Mouse (Mus musculus): ENCODE results near the gene Aacs. TPM values are rescaled to one million over a fixed set of nuclear protein-coding genes. Genes with fewer than 3 reads are reported as not detected.

Aacs gene
- total RNA-seq, 2 experiments from 2014 or later: 1.2 to 13.4 TPM

DNA sequence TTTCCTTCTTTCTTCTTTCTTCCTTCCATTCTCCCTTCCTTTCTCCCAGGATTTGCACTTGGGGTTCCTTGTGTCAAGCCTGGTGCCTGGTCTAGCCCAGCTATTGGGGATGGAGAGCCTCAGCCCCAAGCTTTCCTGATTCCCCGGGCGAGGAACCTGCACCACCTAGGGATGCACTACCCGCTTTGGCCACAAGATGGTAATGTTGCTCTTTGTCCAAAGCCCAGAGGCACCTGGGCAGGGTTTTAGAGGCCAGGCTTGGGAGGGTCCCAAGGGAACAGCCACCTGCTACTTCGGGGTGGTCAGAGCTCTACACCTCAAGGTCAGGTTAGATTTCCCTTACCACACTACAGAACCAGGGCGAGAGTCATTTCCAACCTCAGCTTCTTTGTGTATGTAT is 53.5 kb downstream of the Aacs start:
- ATAC-seq (replicated peaks; ENCODE audit: low FRiP score, poor library complexity, severe bottlenecking): no peak

DNA sequence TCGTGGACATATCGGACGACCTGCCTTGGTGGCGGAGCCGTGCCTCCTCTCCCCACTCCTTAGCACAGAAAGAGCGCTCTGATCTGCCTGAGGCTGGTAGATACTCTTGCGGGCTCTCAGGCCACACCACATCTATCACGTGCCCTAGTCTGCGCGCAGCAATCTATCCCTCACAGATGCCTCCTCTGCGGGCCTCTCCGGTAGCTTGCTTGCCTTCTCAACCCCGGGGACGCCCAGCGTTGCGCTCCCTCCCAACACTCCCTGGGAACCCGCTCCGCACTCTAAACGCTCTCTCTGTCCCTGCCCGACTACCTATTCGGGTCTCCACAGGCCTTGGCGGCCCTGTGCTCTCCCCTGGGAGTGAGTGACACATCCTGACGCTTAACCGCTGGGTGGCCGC is 56.0 kb downstream of the Aacs start, which contains the start of gene Tmem132b:
Tmem132b (plus strand) TSS at position 141 of the 400 bp plus-strand sequence.
- ATAC-seq (replicated peaks; ENCODE audit: low FRiP score, poor library complexity, severe bottlenecking): no peak

DNA sequence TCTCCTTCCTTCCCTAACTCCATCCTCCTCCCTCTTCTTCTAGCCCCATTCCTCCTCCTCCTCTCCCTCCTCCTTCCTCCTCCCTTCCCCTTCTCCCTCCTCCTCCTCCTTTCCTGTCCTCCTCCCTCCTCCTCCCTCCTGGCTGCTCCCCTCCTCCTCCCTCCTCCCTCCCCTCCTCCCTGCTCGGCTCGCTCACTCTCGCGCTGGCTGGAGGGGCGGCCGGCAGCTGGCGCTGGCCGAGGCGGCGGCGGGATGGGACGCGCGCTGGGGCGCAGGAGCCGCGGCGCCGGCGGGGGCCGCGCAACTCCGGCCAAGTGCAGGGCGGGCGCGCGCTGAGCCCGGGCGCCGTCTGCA is 56.6 kb downstream of the Aacs start:
- ATAC-seq (replicated peaks; ENCODE audit: low FRiP score, poor library complexity, severe bottlenecking): no peak

DNA sequence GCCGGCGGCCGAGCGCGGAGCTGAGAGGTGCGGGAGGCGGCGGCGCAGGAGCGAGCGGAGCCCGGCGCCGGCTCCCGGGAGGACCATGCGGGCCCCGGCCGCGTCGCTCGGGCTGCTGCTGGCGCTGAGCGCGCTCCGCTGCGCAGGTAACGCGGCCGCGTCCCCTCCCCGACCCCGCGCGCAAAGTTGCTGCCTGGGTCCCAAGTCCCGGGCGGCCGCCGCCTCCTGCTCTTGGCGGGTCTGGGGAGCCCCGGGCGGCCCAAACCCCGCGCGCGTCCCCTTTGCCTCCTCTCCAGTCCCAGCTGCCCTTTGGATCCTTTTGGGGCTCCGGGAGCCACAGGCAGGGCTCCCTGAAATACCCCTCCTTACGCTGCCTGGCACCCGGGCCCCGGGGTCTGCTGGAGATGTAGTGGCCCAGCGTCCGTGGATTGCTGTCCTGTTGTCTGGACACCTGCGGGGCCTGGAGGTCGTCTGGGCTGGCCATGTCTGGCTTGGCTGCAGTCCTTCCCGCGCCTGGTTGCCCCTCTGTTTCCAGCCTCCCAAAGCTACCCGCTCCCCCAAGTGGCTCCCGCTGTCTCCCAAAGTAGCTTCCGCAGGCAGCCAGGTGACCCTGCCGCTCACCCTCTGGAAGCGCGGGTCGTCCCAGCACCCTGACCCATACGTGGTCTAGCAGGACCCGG is 57.1 kb downstream of the Aacs start:
- no peak for ATAC-seq (replicated peaks; ENCODE audit: low FRiP score, poor library complexity, severe bottlenecking)

DNA sequence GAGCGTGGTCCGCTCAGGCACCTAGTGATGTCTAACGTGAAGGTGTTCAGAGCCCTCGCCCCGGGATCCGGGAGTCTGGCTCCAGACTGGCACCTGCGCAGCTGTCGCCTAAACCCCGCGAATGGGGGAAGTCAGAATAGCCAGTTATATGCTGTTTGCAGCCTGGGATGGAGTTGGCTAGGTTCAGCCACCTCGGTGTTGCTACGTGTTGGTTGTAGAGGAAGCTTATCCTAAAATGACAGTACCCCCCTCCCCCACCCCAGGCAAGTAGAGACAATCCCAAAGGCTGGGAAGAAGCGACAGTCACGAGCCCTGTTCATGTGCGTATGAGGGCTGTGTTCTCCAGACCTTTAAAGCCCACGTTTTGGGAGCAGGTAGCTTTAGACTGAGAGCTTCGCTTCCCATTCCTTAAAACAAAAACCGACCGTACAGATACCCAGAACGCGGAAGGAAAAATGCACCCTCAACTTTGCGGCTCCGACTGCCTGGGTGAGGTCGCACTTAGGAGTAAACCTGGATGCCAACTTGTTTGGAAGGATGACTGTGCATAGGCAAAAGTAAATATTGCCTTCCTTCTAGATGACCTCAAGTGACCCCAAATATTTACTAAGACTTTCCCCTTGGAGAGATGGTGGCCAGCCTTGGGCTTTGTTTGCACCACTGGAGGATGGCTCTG is 57.7 kb downstream of the Aacs start:
- no peak for ATAC-seq (replicated peaks; ENCODE audit: low FRiP score, poor library complexity, severe bottlenecking)

DNA sequence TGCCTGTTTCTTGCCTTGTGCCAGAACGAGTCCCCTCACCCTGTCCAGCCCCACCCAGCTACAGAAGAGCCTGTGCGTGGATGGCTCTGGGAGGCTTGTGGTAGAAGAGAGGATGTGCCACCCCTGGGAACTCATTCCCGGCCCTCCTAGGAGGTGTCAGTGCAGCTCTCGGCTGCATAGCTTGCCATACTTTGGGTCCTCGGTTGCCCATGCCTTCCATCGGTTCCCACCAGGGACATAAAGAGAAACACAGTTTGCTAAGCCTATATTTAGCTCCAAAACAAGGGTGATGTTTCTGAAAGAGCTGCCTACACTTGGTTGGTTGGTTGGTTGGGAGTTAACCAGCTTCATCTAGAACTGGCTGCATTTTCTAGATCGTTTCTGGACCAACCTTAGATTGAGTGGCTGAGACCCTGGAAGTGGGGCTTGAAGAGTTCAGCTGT is 58.6 kb downstream of the Aacs start:
- ATAC-seq (replicated peaks; ENCODE audit: low FRiP score, poor library complexity, severe bottlenecking): no peak

DNA sequence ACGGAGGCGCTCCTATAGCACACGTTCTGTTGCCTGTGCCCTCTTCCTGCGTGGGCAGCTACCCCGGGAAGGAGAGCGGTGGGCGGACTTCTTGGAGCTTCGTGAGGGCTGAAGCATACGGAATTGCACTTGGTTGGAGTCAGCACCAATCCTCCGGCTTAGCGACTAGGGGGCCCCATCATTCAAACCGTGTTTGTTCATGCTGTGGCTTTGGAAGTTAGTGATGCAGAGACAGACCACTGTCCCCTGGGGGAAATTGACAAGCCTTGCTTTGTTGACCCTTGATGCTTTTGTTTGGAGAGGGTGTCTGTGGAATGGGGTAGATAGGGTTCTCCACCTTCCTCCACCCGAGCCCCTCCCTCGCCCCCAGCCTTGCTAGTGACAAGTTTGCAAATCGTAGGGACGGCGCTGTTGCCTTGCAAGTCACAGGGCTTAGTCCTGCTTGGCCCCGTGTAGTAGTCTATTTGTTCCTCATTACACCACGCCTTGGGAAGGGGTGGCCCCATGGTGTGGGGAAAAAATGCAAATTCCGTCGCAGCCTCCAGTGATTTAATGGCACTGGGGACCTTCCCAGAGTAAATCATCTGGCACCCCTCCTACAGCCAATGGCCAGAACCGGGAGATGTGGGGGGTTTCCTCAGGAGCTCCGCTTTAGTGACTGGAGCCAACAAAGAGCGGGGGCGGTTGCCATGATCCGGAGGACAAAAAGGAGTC is 59.2 kb downstream of the Aacs start:
- no peak for ATAC-seq (replicated peaks; ENCODE audit: low FRiP score, poor library complexity, severe bottlenecking)

DNA sequence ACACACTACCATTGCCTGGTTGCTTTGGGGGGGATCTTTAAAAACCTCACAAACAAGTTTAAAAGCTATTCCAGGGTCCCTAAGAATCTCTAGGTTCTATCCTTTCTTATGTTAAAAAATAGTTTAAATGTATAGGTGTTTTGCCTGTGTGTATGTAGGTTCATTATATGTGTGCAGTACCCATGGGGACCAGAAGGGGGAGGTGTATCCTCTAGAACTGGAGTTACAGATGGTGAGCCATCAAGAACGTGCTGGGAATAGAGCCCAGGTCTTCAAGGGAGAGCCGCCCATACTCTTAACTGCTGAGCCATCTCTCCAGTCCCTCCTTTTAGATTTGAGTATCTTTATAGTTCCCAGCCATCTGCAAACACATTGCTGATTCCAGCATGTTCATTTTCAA is 69.5 kb downstream of the Aacs start:
- no peak for ATAC-seq (replicated peaks; ENCODE audit: low FRiP score, poor library complexity, severe bottlenecking)

DNA sequence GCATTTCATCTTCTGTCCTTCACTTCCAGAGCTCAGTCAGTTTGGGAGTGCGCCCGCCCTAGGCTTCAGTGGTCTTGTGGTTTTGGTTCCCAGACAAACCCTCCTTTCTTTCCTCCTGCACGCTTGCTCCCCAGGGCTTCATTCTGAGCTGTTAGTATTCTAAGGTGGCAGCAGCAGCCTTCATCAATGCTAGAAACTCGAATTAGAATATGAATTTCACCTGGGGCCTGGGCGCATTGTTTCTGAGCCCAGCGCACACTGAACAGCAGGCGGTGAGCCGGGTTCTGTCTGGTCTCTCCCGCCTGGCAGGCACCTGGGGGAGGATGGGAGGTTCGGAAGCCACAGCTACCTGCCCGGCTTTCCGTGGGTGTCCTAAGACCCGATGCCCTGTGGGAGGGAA is 70.7 kb downstream of the Aacs start:
- no peak for ATAC-seq (replicated peaks; ENCODE audit: low FRiP score, poor library complexity, severe bottlenecking)

DNA sequence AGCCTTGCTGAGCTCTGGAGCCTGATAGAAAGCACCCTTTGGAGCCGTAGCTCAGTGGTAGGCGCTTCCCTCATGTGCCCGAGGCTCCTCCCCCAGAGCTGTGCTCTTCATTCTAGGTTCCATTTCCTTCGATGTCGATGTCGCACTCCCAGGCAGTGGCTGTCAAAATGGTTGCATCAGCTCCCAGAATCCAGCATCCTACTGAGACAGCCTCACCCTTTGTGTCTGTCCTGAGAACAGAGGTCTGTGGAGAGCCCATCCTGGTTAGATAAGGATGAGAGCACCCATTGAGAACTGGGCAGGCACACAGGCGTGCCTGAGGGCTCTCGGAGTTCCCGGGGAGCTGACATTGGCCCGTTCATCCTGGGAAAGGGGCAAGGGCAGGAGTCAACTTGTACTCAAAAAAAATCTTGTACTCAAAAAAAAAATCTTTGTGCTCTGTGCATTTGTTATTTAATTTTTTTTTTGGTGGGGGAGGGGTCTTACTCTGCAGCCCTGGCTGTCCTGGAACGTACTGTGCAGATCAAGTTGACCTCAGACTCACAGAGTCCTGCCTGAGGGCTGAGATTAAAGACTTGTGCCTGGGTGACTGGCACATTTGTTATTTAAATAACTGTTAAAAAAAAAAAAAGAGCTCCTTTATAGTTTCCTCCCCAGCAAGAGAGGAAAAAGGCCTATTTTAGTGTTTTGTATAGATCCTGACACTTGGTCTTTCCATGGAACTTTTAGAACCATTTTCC is 74.3 kb downstream of the Aacs start:
- no peak; the same call in 1 of the 2 replicates for ATAC-seq (replicated peaks; ENCODE audit: low FRiP score, poor library complexity, severe bottlenecking)

DNA sequence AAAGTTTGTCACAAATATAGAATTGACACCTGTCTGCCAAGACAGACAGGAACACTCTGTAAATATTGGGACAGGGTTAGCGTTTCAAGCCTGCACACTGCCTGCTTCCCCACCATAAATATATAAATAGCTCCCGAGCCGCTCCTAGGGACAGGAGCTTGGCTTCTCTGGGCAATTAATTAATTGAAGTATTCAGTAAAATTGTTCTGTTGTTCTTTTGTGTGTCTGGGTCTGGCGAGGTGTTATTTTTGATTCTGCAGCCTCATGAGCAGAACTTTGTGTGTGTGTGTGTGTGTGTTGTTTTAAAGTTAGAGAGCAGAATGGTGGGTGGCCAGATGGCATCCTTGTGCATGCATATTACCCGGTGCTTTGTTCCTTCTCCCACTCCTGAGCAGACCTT is 80.1 kb downstream of the Aacs start:
- no peak for ATAC-seq (replicated peaks; ENCODE audit: low FRiP score, poor library complexity, severe bottlenecking)

DNA sequence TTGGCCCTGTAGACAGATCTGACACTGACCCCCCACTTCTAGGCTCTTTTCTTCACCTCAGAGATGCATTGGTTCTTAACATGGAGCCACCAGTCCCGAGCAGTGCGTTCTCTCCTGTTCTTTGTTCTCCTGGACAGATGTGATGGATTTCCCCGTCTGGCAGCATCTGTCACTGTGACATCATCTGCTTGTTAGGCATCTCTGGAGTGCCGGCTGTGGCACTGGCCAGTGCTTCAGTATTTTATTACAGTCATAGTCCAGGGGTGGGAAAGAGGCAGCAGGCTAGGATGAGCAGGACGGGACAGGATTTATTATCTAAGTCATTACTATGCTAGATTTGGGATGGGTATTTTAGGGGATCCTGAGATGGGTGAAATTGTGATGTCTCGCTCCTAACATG is 87.9 kb downstream of the Aacs start:
- no peak for ATAC-seq (replicated peaks; ENCODE audit: low FRiP score, poor library complexity, severe bottlenecking)

DNA sequence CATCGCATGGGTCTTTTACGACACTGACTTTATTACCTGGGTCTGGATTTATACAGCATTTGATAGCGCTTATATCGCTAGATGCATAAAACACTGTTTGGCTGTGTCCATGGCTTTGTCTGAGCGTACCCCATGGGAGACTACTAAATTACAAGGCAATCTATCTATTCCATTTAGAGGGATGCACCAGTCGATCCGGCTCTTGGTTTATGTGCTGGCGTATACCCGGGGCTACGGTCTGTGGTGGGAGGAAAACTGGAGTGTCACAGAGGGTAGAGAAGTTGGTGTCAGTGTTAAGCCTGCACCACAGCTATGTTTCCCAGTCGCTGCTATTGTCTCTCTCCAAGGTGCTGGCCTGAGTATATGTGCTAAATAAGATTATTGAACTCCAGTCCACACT is 90.1 kb downstream of the Aacs start:
- ATAC-seq (replicated peaks; ENCODE audit: low FRiP score, poor library complexity, severe bottlenecking): no peak

Other genes with a start within 250 kb of the Aacs start
- 33.9 and 39.0 TPM in 2 replicates for gene Scarb1, start 134.7 kb upstream of the Aacs start, total RNA-seq (2015; ENCODE audit: low replicate concordance)
- gene Scarb1, start 134.7 kb upstream of the Aacs start, total RNA-seq (2017; ENCODE audit: low replicate concordance): 35.3 and 44.2 TPM in 2 replicates
- gene Gm10382, start 86.5 kb upstream of the Aacs start, total RNA-seq (2015; ENCODE audit: low replicate concordance): not detected in 2 replicates
- not detected in 2 replicates for gene Gm10382, start 86.5 kb upstream of the Aacs start, total RNA-seq (2017; ENCODE audit: low replicate concordance)
- gene Ubc, start 85.6 kb upstream of the Aacs start, total RNA-seq (2015; ENCODE audit: low replicate concordance): 158 and 186 TPM in 2 replicates
- 215 and 222 TPM in 2 replicates for gene Ubc, start 85.6 kb upstream of the Aacs start, total RNA-seq (2017; ENCODE audit: low replicate concordance)
- 3.2 and 5.0 TPM in 2 replicates for gene Dhx37, start 41.7 kb upstream of the Aacs start, total RNA-seq (2015; ENCODE audit: low replicate concordance)
- 3.6 and 15.9 TPM in 2 replicates for gene Dhx37, start 41.7 kb upstream of the Aacs start, total RNA-seq (2017; ENCODE audit: low replicate concordance)
- gene Bri3bp, start 34.2 kb upstream of the Aacs start, total RNA-seq (2015; ENCODE audit: low replicate concordance): 5.4 and 10.5 TPM in 2 replicates
- 2.0 and 2.4 TPM in 2 replicates for gene Bri3bp, start 34.2 kb upstream of the Aacs start, total RNA-seq (2017; ENCODE audit: low replicate concordance)
- gene Tmem132b, start 56.0 kb downstream of the Aacs start, total RNA-seq (2015; ENCODE audit: low replicate concordance): not detected in 2 replicates
- not detected in 2 replicates for gene Tmem132b, start 56.0 kb downstream of the Aacs start, total RNA-seq (2017; ENCODE audit: low replicate concordance)

Data from erythroid progenitor cell, adult 5-6 weeks (primary cell).